In genomic region chr11:95101071-95101788, GRCm38 (mm10) we compare ENCODE assay signal across 23 mouse cellular contexts. TPM values are rescaled to one million over a fixed set of nuclear protein-coding genes. Genes with fewer than 3 reads are reported as not detected.
DNase-seq lines count a peak whose midpoint lies in the region; ATAC-seq and TF ChIP-seq lines count a peak whose summit lies in the region.
"Had no signal": no experiment of that assay in that cellular context is flagged by ENCODE, and none has a peak within 500 bp of the region (broad histone marks: within the 10 kb centered on the region; RNA-seq: fewer than 3 reads in every experiment).

No protein-coding gene starts in this region.

- intact Hi-C loops in left cerebral cortex, adult 2 months (cut with DNase I), result loop anchor here (10.0 kb wide), 1 partner anchor 156 kb away; no protein-coding TSS in a partner anchor

- no peak for ATAC-seq in intestine, embryonic 14.5 days (replicated peaks; ENCODE audit: low FRiP score, low TSS enrichment, low read depth)
- no peak for ATAC-seq in intestine, embryonic 16.5 days
- ATAC-seq in midbrain, embryonic 13.5 days, result no peak
- ATAC-seq in common myeloid progenitor, adult 5-6 weeks (replicated peaks; ENCODE audit: low read depth, poor library complexity, severe bottlenecking), result peak; percentile 33
- ATAC-seq: liver, embryonic 12.5 days had no signal

- peaks cover 41% of the 10 kb centered on the region for H3K4me1 ChIP-seq in intestine, embryonic 14.5 days (replicated peaks; ENCODE audit: control insufficient read depth, insufficient read depth, low read length)
- peaks cover 44% of the 10 kb centered on the region for H3K4me1 ChIP-seq in intestine, embryonic 16.5 days (ENCODE audit: control insufficient read depth, insufficient read depth, low read length)
- H3K4me1 ChIP-seq in midbrain, embryonic 10.5 days, result peaks cover 63% of the 10 kb centered on the region
- peaks cover 16% of the 10 kb centered on the region for H3K4me1 ChIP-seq in midbrain, embryonic 13.5 days (replicated peaks)

- WGBS in intestine, embryonic 14.5 days, result 21% methylated on average over 16 of the region's 16 CpGs
- 28% methylated on average over 16 of the region's 16 CpGs for WGBS in intestine, embryonic 16.5 days
- 25% methylated on average over 16 of the region's 16 CpGs for WGBS in midbrain, embryonic 10.5 days
- WGBS in midbrain, embryonic 13.5 days, result 29% methylated on average over 16 of the region's 16 CpGs

- H3K27me3 ChIP-seq in intestine, embryonic 14.5 days (replicated peaks; ENCODE audit: control insufficient read depth, insufficient read depth, low read length), result no peaks in the 10 kb centered on the region
- no peaks in the 10 kb centered on the region; the same call in 1 of the 2 replicates for H3K27me3 ChIP-seq in intestine, embryonic 16.5 days (replicated peaks; ENCODE audit: control insufficient read depth, insufficient read depth, low read length)
- peaks cover 26% of the 10 kb centered on the region for H3K27me3 ChIP-seq in midbrain, embryonic 10.5 days (ENCODE audit: low read depth, poor library complexity, severe bottlenecking)
- peaks cover 13% of the 10 kb centered on the region for H3K27me3 ChIP-seq in midbrain, embryonic 13.5 days
- H3K27me3 ChIP-seq: hindbrain, embryonic 15.5 days had no signal

- H3K36me3 ChIP-seq in intestine, embryonic 14.5 days (ENCODE audit: control insufficient read depth, insufficient read depth, low read length), result no peaks in the 10 kb centered on the region
- H3K36me3 ChIP-seq in intestine, embryonic 16.5 days (ENCODE audit: control insufficient read depth, insufficient read depth, low read length), result no peaks in the 10 kb centered on the region
- no peaks in the 10 kb centered on the region for H3K36me3 ChIP-seq in midbrain, embryonic 10.5 days
- H3K36me3 ChIP-seq in midbrain, embryonic 13.5 days, result no peaks in the 10 kb centered on the region
- H3K36me3 ChIP-seq: heart, embryonic 13.5 days; hindbrain, embryonic 15.5 days; limb, embryonic 12.5 days; liver, embryonic 12.5 days had no signal

- no peaks in the 10 kb centered on the region for H3K9me3 ChIP-seq in intestine, embryonic 14.5 days (ENCODE audit: control insufficient read depth, low read length)
- no peaks in the 10 kb centered on the region for H3K9me3 ChIP-seq in intestine, embryonic 16.5 days (ENCODE audit: control insufficient read depth, low read length)
- H3K9me3 ChIP-seq in midbrain, embryonic 10.5 days (replicated peaks), result no peaks in the 10 kb centered on the region
- H3K9me3 ChIP-seq in midbrain, embryonic 13.5 days, result no peaks in the 10 kb centered on the region
- H3K9me3 ChIP-seq: hindbrain, embryonic 15.5 days; liver, embryonic 12.5 days had no signal

- peak overlapping the region; percentile 54; the same call in 1 of the 2 replicates for H3K27ac ChIP-seq in intestine, embryonic 14.5 days (ENCODE audit: low read depth)
- H3K27ac ChIP-seq in intestine, embryonic 16.5 days (ENCODE audit: low read length), result no peak overlapping the region; the same call in 1 of the 2 replicates
- peak overlapping the region; percentile 46; the same call in 1 of the 2 replicates for H3K27ac ChIP-seq in midbrain, embryonic 10.5 days (replicated peaks)
- H3K27ac ChIP-seq in midbrain, embryonic 13.5 days, result no peak overlapping the region
- H3K27ac ChIP-seq in left cerebral cortex, adult 2 months, result no peak overlapping the region
- H3K27ac ChIP-seq: heart, embryonic 13.5 days; hindbrain, embryonic 15.5 days; limb, embryonic 12.5 days; liver, embryonic 12.5 days had no signal

- no peak for TF ChIP-seq CTCF in left cerebral cortex, adult 2 months (IDR thresholded peaks at IDR 0.05)

- no peak overlapping the region for H3K4me3 ChIP-seq in intestine, embryonic 14.5 days (ENCODE audit: low read depth, low read length)
- H3K4me3 ChIP-seq in intestine, embryonic 16.5 days (ENCODE audit: low read length), result no peak overlapping the region
- H3K4me3 ChIP-seq in midbrain, embryonic 10.5 days, result no peak overlapping the region
- no peak overlapping the region for H3K4me3 ChIP-seq in midbrain, embryonic 13.5 days (replicated peaks)
- no peak overlapping the region for H3K4me3 ChIP-seq in left cerebral cortex, adult 2 months
- H3K4me3 ChIP-seq: heart, embryonic 13.5 days; hindbrain, embryonic 15.5 days; limb, embryonic 12.5 days; liver, embryonic 12.5 days had no signal

- H3K4me2 ChIP-seq in intestine, embryonic 14.5 days (ENCODE audit: low read length), result no peak overlapping the region
- H3K4me2 ChIP-seq in intestine, embryonic 16.5 days (ENCODE audit: low read depth, low read length), result no peak overlapping the region
- H3K4me2 ChIP-seq in midbrain, embryonic 13.5 days (replicated peaks), result no peak overlapping the region
- H3K4me2 ChIP-seq: heart, embryonic 13.5 days; hindbrain, embryonic 15.5 days; limb, embryonic 12.5 days; liver, embryonic 12.5 days had no signal

- no peak overlapping the region; the same call in 1 of the 2 replicates for H3K9ac ChIP-seq in intestine, embryonic 14.5 days (ENCODE audit: low read length)
- no peak overlapping the region for H3K9ac ChIP-seq in intestine, embryonic 16.5 days (ENCODE audit: low read depth, low read length)
- H3K9ac ChIP-seq in midbrain, embryonic 13.5 days (replicated peaks), result no peak overlapping the region
- H3K9ac ChIP-seq: heart, embryonic 13.5 days; hindbrain, embryonic 15.5 days; limb, embryonic 12.5 days; liver, embryonic 12.5 days had no signal

- no peak for DNase-seq in intestine, embryonic 14.5 days (ENCODE audit: low spot score)
- DNase-seq in midbrain, embryonic 10.5 days (ENCODE audit: low spot score), result no peak
- DNase-seq in neural tube, embryonic 10.5 days (ENCODE audit: extremely low spot score, low spot score), result no peak
- no peak for DNase-seq in left cerebral cortex, adult 2 months (ENCODE audit: extremely low spot score in 1 of 2, low spot score in 2 of 2)
- DNase-seq: adrenal gland, postnatal 36 days; cerebellum, adult 18-20 months; cerebellum, postnatal 36 days; layer of hippocampus, adult 9-11 months; lung, adult 2 months; lung, postnatal 36 days; thymus, postnatal 14 days had no signal

RNA-seq across cellular contexts. Expression of gene Dlx3, which starts 18.7 kb away (rescaled TPM):
- polyA plus RNA-seq in intestine, embryonic 14.5 days (2014; fragmentation: Nextera tagmentation; extraction: Ambion mirVana), result 0.72 and 0.91 TPM in 2 replicates
- polyA plus RNA-seq in intestine, embryonic 16.5 days (2015; fragmentation: Nextera tagmentation; extraction: Ambion mirVana), result 0.64 and 0.71 TPM in 2 replicates
- polyA plus RNA-seq in midbrain, embryonic 10.5 days (2016; fragmentation: Nextera tagmentation; extraction: Ambion mirVana), result 0.89 and 1.3 TPM in 2 replicates
- polyA plus RNA-seq in midbrain, embryonic 13.5 days (2015; fragmentation: Nextera tagmentation; extraction: Ambion mirVana), result 0.27 and 0.30 TPM in 2 replicates
- total RNA-seq in common myeloid progenitor, adult 5-6 weeks (2017), result not detected in 2 replicates
- not detected for total RNA-seq in left cerebral cortex, adult 2 months (2021)
- total RNA-seq: adrenal gland, postnatal 36 days; gastrocnemius, adult 18-20 months; heart, postnatal 25 days; megakaryocyte-erythroid progenitor cell, adult 5-6 weeks had no signal
- polyA plus RNA-seq: heart, embryonic 13.5 days; midbrain, postnatal 0 days had no signal

RNA-seq across cellular contexts. Expression of gene Itga3, which starts 24.6 kb away (rescaled TPM):
- 24.1 and 29.0 TPM in 2 replicates for polyA plus RNA-seq in intestine, embryonic 14.5 days (2014; fragmentation: Nextera tagmentation; extraction: Ambion mirVana)
- polyA plus RNA-seq in intestine, embryonic 16.5 days (2015; fragmentation: Nextera tagmentation; extraction: Ambion mirVana), result 35.7 and 39.9 TPM in 2 replicates
- 5.1 and 5.4 TPM in 2 replicates for polyA plus RNA-seq in midbrain, embryonic 10.5 days (2016; fragmentation: Nextera tagmentation; extraction: Ambion mirVana)
- polyA plus RNA-seq in midbrain, embryonic 13.5 days (2015; fragmentation: Nextera tagmentation; extraction: Ambion mirVana), result 6.6 and 8.8 TPM in 2 replicates
- total RNA-seq in common myeloid progenitor, adult 5-6 weeks (2017), result 0.05 TPM in 1 of 2 replicates, not detected in the other
- total RNA-seq in left cerebral cortex, adult 2 months (2021), result 10 to 100 TPM; 17.4 to 17.8 TPM

RNA-seq across cellular contexts. Expression of gene Dlx4, which starts 44.8 kb away (rescaled TPM):
- polyA plus RNA-seq in intestine, embryonic 14.5 days (2014; fragmentation: Nextera tagmentation; extraction: Ambion mirVana), result not detected in 2 replicates
- polyA plus RNA-seq in intestine, embryonic 16.5 days (2015; fragmentation: Nextera tagmentation; extraction: Ambion mirVana), result 0.11 and 0.12 TPM in 2 replicates
- polyA plus RNA-seq in midbrain, embryonic 10.5 days (2016; fragmentation: Nextera tagmentation; extraction: Ambion mirVana), result 0.10 and 0.15 TPM in 2 replicates
- polyA plus RNA-seq in midbrain, embryonic 13.5 days (2015; fragmentation: Nextera tagmentation; extraction: Ambion mirVana), result not detected in 2 replicates
- total RNA-seq in common myeloid progenitor, adult 5-6 weeks (2017), result not detected in 2 replicates
- not detected for total RNA-seq in left cerebral cortex, adult 2 months (2021)
- total RNA-seq: adrenal gland, postnatal 36 days; gastrocnemius, adult 18-20 months; gastrocnemius, postnatal 4 days; megakaryocyte-erythroid progenitor cell, adult 5-6 weeks had no signal
- polyA plus RNA-seq: hindbrain, embryonic 15.5 days had no signal

Comparison
In these comparisons a context has a peak if more than half of its experiments do, and no peak if none do; other contexts are left out.
1. H3K27ac ChIP-seq: peak in intestine, embryonic 14.5 days (single experiment) and midbrain, embryonic 10.5 days (single experiment); none in intestine, embryonic 16.5 days (single experiment), midbrain, embryonic 13.5 days (single experiment) and left cerebral cortex, adult 2 months (single experiment).